Mouse (Mus musculus): ENCODE measurements at regions not wholly inside any gene's neighbourhood (a gene's known extent, or its start where the extent isn't known, plus 50 kb on each side); places are given as distances from the start of the nearest gene placed in this dataset.

DNA sequence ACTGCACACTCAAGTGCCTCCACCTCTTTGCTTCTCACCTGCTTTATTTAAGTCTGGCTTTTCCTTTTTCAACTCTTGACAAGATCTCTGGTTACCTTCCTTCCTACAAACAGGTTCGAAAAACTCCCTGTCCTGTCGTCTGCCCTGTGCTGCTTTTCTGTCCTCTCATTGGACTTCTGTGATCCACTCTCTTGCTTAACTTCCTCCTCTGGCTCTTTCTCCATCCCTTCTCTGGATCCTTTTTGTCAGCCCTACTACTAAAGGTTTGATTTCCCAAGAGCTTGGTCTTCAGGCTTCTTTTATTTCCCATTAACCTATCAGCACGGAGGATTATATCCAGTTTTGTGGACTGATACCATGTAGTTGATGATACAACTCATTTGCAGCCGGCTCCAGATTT, 149.8 kb downstream of the Satb1 start:
- DNase-seq: no peak

- DNase-seq: no peak
Observed at GRCm38 (mm10) chr17:51682368-51682767, 150.7 kb downstream of the Satb1 start.

DNA sequence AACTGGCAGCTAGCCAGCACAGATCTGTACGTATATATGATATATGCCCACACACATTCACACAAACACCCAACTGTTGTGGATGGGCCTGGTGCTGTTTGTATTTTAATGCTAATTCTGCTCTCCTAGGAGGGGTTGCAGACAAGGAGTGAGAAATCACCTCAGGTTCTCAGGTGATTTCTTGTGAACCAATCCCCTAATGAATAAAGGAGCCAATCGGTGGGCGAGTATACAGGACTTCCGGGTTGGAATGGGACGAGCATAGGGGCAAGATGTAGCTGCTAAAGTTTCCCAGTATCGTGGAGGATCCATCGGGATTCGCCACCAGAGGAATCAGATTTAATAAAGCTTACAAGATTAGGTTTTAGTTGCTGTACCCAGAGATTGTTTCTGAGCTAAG, 155.6 kb downstream of the Satb1 start:
- DNase-seq: no peak

DNA sequence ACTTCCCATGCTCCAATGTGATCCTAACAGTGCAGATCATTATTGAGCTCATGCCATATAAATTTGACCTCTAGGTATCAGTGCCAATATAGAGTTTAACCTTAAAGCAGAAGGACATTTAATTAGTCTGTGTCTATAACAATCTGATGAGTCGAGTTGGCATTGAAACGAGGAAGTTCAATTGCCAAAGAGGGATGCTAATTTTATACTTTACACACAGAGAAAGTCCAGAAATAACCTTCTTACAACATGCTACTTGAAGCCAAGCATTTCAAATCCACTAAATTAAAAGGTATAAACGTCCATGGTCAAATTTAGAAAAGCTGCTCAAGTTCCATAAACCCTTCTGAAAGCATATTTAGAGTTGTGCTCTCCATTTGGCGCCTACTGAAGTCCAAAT, 174.7 kb downstream of the Satb1 start:
- no peak for DNase-seq

GRCm38 (mm10) chr17:51653881-51654280, 179.2 kb downstream of the Satb1 start:
- DNase-seq: no peak

DNA sequence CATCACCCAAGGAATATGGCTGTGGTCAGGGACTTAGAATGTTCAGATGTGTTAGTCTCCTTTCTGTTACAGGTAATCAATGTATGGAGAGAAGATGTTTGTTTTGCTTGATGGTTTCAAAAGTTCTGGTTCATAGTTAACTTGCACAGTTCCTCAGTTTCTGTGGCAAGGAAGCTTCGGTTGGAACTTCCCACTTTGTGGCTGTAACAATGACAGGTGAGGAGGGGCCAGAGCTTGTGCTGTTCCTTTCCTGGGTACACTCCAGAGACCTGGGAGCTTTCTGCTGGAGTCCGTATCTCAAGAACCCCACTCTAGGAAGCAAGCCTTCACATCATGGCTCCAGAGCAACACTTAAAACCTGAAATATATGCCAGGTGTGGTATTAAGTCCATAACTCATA, 181.2 kb downstream of the Satb1 start:
- no peak for DNase-seq

- DNase-seq: no peak
Observed at GRCm38 (mm10) chr17:51649213-51649815, 183.8 kb downstream of the Satb1 start.

- no peak for DNase-seq
Observed at GRCm38 (mm10) chr17:51646416-51646815, 186.7 kb downstream of the Satb1 start.

DNA sequence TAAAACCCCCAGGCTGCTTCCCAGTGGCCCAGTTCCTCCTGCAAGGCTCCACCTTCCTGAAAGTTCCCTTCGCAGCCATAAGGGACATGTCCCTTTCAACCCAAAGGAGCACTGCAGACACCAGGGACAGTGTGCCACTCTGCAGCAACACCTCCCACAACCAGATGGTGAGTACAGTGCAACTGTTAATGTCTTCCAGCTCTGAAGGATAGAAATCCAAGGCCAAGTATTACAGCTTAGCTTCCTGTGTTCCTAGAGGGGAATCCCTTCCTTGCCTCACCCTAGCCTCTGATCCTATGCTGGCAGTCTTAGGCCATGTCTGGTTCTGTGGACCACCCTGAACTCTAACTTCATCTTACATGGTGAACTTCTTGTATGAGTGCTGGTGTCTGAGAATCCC, 187.2 kb downstream of the Satb1 start:
- DNase-seq: no peak

DNA sequence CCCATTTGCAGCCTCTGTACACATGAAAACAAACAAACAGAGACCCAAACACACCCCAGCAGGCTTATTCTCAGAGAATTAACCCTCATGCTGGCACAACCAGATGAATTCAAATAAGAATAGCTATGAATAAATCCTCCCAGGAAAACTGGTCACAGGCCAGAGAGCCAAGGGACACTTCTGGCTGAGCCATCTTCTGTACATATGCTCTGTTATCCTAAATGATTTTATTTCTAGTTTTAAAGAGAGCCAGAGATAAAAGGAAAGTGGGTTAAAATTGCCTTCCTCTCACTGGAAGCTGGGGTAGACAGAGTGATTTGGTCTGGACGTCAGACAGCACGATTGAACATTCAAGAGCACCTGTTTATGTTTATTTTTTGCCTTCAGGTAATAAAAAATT, 190.4 kb downstream of the Satb1 start:
- DNase-seq: no peak

DNA sequence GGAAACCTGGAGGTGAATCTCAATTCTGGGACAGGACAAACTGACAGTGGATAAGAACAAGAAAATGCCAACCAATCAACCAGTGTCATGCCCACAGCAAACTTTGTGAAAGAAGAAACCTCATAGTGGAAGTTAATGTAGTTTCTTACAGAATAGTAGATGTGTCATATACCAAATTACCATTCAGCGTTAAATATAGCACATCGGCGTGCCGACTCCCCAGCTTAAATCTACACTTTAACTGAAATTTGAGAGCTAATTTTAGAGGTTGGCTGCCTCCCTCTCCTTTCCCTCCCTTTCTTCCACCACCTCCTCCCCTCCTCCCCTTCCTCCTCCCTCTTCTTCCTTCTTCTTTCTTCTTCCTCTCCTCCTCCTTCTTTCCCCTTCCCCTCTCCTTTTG, 197.2 kb downstream of the Satb1 start:
- no peak for DNase-seq

GRCm38 (mm10) chr17:51631574-51631973, 201.5 kb downstream of the Satb1 start:
- no peak for DNase-seq

DNA sequence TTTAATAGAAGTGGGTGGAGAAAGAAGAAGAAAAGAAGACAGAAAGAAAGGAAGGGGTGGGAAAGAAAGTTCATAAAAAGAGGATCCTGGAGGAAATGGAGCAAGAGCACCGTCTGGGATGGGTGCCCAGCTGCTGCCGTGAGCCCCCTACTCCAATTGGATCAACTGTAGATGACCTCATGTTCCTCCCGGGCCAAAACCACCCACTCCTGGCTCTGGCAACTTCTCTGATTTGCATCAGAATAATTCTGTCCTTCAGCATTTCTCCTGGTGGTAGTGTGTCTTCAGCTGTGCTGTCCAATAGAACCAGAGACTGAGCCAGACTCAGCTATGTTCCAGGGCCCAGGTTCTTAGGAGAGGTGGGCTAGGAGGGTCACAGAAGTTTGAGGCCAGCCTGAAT, 212.6 kb downstream of the Satb1 start:
- no peak for DNase-seq

GRCm38 (mm10) chr17:51585263-51585662, 247.8 kb downstream of the Satb1 start:
- DNase-seq: no peak

DNA sequence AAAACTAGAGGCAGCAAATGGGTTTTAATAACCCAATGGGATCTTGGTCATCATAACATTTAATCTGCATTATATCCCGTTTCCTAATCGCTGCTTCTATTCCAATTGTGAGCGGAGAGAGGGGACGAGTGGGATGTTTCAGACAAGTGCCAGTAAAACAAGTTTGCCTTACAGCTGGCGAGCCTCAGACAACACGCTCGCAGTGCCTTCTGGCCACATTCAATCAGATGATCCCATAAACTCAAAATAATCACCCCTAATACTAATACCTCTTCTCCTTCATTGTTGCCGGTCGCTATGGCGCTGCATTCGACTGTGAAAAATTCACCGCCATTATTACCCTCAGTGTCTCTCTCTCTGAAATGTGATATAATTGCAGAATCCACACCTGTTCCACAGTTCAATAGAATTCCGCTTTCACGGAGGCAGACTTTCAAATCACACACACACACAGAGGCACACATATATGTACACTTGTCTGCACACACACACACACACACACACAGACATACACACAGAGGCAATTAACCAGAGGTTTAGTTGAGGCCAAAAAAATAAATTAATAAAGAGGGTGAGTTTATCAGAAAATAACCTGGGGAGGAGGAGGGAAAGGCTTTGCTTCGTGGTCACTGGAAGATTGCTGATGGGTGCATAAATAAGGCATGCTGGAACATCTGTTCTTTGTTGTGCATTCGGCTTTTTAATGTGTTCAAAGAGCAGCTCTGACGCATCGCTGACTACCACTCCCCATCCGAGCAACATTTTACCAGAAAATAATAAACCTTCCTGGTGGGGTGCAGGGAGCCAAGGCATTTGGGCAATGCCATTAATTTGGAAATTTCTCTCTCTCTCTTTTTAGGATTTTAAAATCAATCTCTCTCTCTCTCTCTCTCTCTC, 248.9 kb downstream of the Satb1 start:
- peak; percentile 54 for DNase-seq

DNA sequence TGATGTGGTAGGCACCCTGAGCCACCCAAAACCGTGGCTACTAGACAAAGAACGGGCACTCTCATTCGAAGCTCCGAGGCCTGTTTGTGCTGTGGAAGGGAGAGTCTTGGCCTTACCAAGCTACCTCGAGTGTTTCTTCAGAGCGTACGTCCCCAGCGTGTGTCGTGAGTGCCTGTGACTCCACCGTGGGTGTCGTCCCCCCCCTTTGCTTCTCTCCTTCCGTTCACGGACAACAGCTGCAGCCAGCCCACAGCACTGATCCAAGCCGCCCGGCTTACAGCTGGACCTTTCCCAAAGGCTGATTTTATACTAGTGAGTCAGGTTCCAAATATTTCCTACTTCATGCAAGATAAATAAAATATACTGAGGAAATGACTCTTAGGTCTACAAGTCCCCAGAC, 249.8 kb downstream of the Satb1 start:
- peak; percentile 58 for DNase-seq

DNA sequence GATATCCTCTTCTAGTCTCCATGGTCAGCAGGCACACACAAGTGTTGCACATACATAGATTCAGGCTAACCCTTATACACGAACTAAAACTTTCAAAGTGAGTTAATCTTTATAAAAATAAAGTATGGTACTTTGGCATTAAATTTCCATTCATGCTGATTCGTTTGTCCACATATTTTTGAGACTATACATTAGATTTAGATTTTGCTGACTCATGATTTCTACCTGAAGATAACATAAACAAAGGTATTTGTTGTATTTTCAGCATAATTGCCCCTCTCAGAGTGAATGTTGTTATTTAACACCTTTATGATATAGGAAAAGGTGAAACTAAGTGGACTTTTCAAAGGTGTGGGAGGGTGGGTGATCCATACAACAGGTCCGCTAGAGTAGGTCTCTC, 277.2 kb downstream of the Satb1 start:
- no peak for DNase-seq

DNA sequence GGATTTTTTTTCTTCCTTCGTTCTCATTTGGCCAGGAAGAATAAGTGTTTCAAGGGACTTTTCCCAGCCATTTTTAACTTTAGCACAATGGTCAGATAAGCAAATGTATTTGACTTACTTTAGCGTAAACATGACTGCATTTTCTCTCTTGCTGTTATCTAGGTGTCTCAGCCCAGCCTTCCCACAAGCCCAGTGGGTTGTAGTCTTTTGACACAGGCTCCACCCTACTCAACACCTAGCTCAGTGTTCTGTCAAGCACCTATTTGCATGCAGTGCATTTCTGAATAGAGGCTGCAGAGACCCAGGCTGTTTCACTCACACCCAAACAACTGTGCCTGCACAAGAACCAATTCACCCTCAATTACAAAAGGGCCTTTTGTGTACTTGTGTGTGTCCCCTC, 278.6 kb downstream of the Satb1 start:
- no peak for DNase-seq

DNA sequence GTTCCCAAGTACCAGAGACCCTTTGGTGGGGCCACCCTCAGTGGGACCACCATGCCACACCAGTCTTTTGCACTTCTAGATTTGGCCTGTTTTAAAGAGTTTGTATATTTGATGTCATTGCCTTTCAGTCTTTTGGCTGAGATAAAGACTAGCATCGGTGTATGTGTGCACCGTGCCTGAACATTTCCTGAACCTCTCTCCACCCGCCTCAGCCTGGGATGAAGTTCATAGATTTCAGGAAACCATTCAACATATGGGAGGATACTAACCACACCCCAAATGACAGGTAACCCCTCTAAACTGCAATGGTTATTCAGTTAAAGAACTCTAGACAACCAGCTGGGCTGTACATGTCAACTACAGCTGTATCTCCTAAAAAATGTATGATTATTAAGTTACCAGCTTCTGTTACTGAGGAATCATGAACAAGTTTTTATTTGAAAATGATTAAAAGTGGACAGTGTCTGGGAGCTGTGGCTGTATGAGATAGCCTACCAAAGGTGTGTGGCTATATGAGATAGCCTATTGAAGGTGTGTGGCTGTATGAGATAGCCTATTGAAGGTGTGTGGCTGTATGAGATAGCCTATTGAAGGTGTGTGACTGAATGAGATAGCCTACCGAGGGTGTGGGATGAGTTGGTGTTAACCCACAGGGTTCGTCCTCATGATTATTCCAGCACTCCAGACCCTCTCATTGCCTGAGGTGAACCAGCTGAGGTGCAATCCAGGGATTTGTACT, 280.6 kb downstream of the Satb1 start:
- DNase-seq: no peak

DNA sequence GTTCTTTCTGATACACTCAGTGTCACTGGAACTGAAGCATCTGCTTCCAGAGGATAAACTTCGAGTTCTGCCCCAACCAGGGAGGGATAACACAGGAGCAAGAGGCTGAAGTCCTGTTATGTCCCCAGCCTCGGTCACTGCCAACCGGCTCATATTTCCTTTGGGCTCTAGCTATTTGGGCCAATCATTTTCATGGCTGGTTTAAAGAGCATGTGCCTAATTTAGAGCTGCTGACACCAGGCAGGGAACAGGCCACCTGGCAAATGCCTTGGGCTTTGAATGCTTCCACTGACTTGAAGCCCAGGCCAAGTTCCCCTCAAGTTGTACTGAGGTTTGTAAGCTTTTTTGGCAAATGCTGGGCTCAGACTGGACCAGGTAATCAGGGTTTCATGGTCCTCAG, 286.1 kb downstream of the Satb1 start:
- DNase-seq: no peak

- DNase-seq: no peak
Observed at GRCm38 (mm10) chr17:51542544-51542943, 290.5 kb downstream of the Satb1 start.

GRCm38 (mm10) chr17:51534678-51535077, 298.4 kb downstream of the Satb1 start:
- DNase-seq: no peak

GRCm38 (mm10) chr17:51534270-51534669, 298.8 kb downstream of the Satb1 start:
- no peak for DNase-seq

DNA sequence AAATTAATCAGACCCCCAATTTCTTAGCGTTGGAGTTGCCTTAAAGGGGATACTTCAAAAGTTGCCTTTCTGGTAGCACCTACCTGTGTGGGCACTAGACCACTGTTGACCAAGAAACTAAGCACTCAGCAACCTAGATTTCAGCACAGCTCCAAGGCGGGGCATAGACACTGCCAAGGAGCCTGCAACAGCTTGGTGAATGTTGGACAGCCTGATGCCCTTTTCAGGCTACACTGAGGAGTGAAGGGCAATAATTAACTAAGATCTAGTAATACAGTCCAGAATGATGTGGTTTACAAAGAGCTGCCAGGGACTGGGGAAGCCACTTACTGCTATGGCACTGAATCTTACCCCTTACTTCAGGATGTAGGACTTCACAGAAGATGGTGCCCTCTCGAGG, 304.9 kb downstream of the Satb1 start:
- no peak for DNase-seq

All from lung, postnatal 36 days (tissue).